Mouse (Mus musculus): Measurements from ENCODE around the gene Yipf4.
"Not testable (repeated sequence)": the region's sequence is repeated elsewhere in the genome, so short reads cannot be mapped to it uniquely, and the experiment has no call there.

Gene Yipf4

GRCm38 (mm10) chr17:74489024-74489900 lies at the start of gene Yipf4:
Gene Yipf4, plus strand, starts transcription at chr17:74489493.
- peak; percentile 93 for DNase-seq

DNA sequence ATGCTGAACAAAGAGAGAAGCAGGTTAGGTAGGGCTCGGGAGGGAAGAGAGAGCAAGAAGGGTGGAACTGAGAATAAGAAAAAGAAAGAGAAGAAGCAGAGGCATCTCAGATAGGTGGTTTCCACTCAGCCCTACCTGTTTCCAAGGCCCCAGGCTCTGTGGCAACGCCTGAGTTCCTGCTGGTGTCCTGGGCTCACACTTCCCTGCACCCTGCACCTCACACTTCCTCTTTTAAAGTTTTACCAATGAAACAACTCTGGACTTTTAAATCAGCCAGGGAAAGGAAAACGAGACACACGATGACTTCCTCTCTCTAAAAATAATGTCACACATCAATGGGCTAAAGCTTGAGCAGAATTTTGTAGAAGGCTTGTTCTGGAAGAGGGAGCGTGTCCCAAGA lies 48.8 kb upstream of the Yipf4 start:
- no peak for DNase-seq

DNA sequence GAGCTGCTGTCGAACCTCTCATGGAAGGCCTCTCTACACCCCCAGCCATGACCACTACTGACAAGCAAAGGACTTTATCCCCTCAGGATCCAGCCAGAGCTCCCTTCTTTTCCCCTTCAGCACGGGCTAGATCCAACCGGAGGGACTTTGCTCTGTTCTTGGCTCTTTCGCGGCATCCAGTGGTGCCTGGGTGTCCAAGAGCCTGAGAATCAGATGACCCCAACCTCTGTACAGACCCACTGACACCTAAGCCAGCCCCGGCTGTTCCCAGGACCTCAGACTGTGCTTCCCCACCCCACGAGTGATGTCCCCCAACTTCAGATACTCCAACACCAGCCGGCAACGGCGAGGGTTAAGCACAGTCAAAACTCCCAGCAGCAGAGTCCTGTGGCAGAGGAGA lies 39.5 kb upstream of the Yipf4 start:
- no peak for DNase-seq

DNA sequence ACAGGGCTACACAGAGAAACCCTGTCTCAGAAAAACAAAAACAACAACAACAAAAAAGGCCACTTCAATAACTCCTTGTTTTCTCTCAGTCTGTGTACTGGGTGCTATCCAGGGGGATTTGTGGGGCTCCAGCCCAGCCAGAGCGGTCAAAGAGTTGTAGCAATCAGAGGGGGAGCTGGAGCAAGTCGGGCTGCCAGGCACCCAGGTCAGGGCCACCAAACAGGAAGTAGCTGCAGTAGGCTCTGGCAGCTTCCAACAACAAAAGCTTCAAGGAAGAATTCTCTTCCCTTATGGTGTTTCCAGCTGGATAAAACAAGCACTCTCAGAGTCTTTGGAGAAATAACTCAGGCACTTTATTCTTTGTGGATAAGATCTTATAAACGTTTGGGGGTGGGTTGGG lies 35.4 kb upstream of the Yipf4 start:
- no peak for DNase-seq

DNA sequence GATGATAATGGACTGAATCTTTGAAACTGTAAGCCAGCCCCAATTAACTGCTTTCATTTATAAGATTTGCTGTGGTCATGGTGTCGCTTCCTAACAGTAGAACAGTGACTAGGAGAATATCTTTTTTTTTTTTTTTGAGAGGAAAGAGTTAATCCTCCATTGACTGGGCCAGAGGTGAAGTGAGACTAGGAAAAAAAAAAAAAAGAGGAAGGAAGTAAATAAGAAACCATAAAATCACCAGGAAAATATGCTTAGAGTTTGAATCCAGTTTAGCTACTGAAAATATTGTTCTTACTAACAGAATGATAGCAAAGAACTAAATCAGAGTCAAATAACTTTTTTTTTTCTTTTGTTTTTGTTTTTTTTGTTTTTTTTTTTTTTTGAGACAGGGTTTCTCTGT lies 34.6 kb upstream of the Yipf4 start:
- no peak for DNase-seq

DNA sequence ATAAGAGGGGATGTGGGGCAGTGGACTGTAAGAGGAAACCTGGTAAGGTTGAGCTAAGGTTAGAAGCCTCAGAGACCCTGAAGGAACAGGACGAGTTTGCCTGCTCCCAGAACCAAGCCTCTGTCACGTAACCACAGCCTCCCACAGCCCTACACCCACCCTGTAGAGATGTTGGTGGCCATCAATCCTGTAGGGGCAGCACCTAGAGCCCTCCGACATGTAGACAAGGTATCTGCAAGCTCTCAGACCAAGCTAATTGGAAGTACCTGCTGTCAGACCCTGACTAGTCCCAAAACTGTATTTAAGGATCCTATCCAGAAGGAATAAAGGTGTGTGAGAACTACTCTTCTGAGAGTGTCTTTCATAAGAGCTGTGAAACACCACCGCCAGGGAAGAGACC lies 33.9 kb upstream of the Yipf4 start:
- no peak for DNase-seq

GRCm38 (mm10) chr17:74456825-74457224 lies 32.5 kb upstream of the Yipf4 start:
- DNase-seq = no peak

- DNase-seq = no peak
These were observed 31.2 kb upstream of the Yipf4 start for GRCm38 (mm10) chr17:74457972-74458677.

DNA sequence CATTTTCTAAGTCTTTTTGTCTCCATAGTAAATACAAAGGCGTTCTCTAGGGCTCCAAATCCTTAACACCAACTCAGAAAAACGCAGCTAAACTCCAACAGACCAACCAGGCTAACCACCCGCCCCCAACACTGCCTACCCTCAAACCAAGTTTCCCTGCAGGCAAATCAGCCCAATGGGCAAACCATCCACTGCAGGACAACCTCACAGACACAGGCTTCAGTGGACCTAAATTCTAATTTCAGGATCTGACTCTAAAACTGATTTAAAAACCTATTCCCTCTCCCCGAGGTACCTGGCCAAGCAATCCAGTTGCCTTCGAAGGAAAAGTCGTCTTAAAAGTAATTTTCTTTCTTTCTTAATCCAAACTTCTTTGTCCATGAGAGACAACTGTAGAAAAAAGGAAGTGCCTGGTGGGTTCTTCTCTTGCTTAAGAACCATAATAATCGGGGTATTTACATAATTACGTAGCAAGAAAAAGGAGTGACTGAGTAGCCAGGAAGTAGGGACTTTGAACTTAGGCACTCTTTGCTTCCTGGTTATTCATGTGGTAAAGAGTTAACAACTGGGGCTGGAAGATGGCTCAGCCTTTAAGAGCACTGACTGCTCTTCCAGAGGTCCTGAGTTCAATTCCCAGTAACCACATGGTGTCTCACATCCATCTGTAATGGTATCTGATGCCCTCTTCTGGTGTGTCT lies 30.4 kb upstream of the Yipf4 start, which contains the start of gene Nlrc4:
Gene Nlrc4, minus strand, starts transcription at position 432 of the 698 bp plus-strand sequence.
- DNase-seq = no peak

DNA sequence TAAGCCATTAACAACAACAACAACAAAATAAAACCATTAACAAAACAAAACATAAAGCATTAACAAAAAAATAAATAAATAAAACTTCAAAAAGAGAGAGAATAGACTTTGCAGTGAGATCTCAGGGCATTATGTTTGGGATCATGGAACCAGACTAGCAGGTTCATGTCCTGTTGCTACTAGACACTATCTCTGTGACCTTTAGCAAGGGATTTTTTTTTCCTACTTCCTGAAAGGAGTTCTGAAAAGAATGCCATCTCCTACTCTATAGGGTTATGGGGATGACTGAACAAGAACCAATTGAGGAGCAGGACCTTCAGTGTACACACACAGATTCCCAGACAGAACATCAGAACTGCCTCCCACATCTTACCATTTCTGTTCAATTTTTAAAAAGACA lies 25.8 kb upstream of the Yipf4 start:
- no peak for DNase-seq

DNA sequence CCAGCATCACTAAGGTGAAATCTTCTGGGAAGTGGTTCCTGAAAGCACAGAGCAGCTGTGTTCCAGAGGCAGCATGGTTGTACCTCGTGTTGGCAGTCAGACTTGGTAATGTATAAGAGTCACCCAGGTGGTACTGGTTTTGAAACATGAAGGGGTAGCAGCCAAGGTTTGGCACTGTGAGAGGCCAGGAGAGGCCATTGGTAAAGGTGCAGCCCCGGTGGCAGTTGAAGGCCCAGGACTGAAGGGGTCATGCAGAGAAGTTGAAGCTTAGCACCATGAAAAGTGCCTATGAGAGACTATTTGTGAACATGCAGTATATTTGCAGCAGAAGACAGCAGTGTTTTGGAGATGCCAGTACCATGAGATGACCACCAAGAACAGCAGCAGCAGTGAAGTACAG lies 21.3 kb upstream of the Yipf4 start:
- DNase-seq = not testable (repeated sequence)

- DNase-seq = not testable (repeated sequence)
These were observed 19.2 kb upstream of the Yipf4 start for GRCm38 (mm10) chr17:74470133-74470532.

DNA sequence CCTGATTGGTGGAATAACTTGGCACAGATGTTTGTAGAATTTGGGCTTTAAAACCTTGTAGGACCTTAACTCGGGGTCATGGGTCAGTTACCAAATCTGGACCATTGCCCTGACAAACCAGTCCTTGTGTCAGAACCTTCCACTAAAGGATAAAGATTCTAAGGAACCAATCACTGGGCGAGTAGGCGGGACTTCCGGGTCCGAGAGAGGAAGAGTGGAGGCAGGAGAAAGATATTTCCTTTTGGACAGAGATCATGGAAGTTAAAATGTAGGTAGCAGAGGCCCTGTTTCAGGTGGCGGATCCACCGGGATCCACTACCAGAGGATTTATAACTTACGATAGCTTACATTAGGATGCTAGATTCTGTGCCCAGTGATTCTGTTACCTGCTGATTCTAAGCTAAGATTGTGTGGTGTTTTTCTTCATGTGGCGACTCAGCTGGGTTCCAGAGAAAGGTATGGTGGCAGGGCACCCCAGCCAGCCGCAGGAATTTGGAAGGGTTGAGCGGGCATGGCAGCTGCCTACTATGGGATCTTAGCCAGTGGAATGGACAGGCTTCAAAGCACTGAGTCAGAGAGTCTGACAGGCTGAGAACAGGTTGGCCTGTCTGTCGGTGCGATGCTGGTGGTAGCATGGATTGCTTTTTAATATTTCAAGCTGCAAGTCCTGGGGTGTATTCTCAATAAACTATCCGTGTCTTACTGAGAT lies 8.8 kb upstream of the Yipf4 start:
- DNase-seq = no peak

- no peak for DNase-seq
These were observed 568 bp downstream of the Yipf4 start for GRCm38 (mm10) chr17:74489901-74490220.

GRCm38 (mm10) chr17:74491565-74491964 lies 2.3 kb downstream of the Yipf4 start:
- DNase-seq = no peak

- no peak for DNase-seq
These were observed 10.9 kb downstream of the Yipf4 start for GRCm38 (mm10) chr17:74500204-74500603.

DNA sequence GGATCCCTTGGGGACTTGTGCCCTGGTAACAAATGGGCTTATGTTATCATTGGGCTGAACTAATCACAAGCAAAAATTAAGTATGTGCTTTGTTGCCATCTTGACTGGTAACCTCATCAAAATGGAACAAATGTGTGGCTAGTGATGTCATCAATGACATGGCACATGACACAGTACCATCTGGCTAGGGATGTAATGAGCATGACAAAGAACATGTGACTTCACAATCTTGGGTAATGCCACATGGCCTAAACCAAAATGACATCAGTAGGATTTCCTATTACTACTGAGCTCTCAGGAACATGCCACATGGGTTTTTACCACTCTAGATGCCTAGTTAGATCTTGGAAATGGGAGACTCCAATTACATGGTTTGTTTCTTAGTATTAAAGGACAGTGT lies 11.8 kb downstream of the Yipf4 start:
- DNase-seq = no peak

DNA sequence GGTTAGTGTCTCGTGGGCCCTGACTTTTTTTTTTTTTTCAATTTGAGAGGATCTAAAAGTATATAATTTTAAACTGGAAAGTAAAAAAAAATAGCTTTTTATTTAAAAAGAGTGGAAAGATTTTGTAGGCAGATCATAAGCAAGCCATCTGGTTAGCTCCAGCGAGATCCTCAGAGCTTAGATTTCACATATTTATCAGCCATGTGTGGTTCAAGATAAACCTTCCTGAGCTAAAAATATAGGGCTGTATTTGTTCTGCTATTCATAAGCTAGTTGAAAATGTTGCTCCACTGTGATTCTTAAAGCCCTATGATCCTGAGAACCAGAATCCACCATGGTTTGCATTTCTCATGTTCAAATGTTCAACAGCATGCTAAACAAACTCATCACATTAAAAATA lies 18.6 kb downstream of the Yipf4 start:
- DNase-seq = no peak

- no peak for DNase-seq
These were observed 19.3 kb downstream of the Yipf4 start for GRCm38 (mm10) chr17:74508600-74508999.

- no peak for DNase-seq
These were observed 23.0 kb downstream of the Yipf4 start for GRCm38 (mm10) chr17:74512308-74512707.

DNA sequence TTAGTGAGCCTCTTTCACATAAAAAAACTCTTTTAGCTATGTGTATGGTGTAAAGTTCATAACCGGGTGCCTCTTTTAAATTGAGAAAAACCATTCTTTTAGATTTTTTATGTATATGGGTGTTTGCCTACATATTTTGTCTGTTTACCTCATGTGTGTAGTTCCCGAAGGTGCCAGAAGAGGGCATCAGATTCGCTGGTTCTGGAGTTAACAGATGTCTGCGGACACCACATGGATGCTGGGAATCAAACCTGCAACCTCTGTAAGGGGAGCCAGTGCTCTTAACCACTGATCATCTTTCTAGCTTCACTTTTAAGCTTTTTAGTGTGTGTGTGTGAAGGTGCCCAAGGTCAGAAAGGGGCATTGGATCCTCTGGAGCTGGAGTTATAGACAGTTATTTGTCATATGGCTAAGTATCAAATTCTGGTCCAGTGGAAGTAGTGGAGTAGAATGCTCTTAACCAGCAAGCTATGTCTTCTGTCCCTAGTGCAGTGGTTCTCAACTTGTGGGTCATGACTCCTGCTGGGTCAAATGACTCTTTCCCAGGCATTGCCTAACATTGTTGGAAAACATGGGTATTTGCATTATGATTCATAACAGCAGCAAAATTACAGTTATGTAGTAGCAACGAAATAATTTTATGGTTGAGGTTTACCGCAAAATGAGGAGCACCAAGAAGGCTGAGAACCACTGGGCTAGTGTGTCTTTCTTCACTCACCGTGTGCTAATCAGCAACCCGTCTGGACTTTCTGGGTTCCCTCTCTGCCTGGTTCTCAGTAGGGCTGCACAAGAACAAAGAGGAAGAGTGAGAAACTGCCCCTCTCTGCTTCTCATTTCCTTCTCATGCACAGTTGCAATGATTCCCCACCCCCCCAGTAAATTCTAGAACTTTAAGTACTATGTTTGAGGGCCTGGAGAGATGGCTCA lies 33.8 kb downstream of the Yipf4 start:
- DNase-seq = no peak

DNA sequence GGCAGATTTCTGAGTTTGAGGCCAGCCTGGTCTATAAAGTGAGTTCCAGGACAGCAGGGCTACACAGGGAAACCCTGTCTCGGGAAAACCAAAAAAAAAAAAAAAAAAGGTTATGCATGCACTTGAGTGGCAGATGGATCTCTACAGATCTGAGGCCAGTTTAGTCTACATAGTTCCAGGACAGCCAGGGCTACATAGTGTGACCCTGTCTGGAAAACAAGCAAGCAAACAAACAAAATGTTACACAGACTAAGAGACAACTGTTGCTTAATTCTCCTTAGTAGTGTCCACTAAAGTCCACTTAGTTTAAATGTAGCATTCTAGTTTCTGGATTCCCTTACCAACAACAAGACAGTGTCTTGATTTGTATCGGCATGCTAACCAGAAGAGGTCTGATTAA lies 36.8 kb downstream of the Yipf4 start:
- DNase-seq = no peak

Measured in right cerebral cortex, postnatal 14 days (tissue).